Mouse (Mus musculus): Measurements from ENCODE around the gene Shb. TPM values are rescaled to one million over a fixed set of nuclear protein-coding genes. Genes with fewer than 3 reads are reported as not detected.

The Shb gene
- 4.6 TPM for polyA plus RNA-seq (2014; fragmentation: Illumina TruSeq; extraction: RNeasy Lipid Tissue Mini Kit (QIAGEN cat#74804); ENCODE audit: low read depth, low replicate concordance)

GRCm38 (mm10) chr4:45532375-45532774 lies at the start of gene Shb:
TSS of gene Shb (minus strand) at chr4:45532470.

GRCm38 (mm10) chr4:45408427-45409132 lies 123.7 kb downstream of the Shb start, which contains the start of gene Slc25a51:
TSS of gene Slc25a51 (minus strand) at chr4:45408766.

Other genes starting within 250 kb of the Shb start
- 21.5 TPM for gene Trmt10b, start 235.3 kb downstream of the Shb start, polyA plus RNA-seq (2014; fragmentation: Illumina TruSeq; extraction: RNeasy Lipid Tissue Mini Kit (QIAGEN cat#74804); ENCODE audit: low read depth, low replicate concordance)
- gene Dcaf10, start 190.4 kb downstream of the Shb start, polyA plus RNA-seq (2014; fragmentation: Illumina TruSeq; extraction: RNeasy Lipid Tissue Mini Kit (QIAGEN cat#74804); ENCODE audit: low read depth, low replicate concordance): 32.8 TPM
- gene Exosc3, start 189.7 kb downstream of the Shb start, polyA plus RNA-seq (2014; fragmentation: Illumina TruSeq; extraction: RNeasy Lipid Tissue Mini Kit (QIAGEN cat#74804); ENCODE audit: low read depth, low replicate concordance): 54.0 TPM
- 68.9 TPM for gene Slc25a51, start 123.7 kb downstream of the Shb start, polyA plus RNA-seq (2014; fragmentation: Illumina TruSeq; extraction: RNeasy Lipid Tissue Mini Kit (QIAGEN cat#74804); ENCODE audit: low read depth, low replicate concordance)